Comparison of ENCODE assay signal across 8 mouse cellular contexts in the genomic region with DNA sequence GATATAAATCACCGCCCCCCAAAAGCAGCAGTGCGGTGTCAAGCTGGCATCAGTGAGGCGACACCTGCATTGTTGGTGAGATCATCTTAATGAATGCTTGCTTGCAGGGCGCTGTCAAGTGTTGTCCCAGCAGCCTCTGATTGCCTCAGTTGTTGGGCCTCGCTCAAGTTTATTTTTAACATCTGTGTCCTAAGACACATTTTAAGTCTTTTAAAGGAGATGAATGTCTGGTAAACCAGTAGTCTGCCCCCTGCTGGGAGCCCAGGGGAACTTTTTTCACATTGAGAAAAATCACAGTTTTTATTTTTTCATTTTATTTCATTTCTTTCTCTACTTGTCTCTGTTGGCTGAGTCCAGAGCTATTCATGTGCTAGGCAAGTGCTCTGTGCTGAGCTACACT. TPM values are rescaled to one million over a fixed set of nuclear protein-coding genes. Genes with fewer than 3 reads are reported as not detected.
DNase-seq lines count a peak whose midpoint lies in the region; ATAC-seq and TF ChIP-seq lines count a peak whose summit lies in the region.
"Had no signal": no experiment of that assay in that cellular context is flagged by ENCODE, and none has a peak within 500 bp of the region (broad histone marks: within the 10 kb centered on the region; RNA-seq: fewer than 3 reads in every experiment).

No protein-coding gene starts in this region.

- H3K4me3 ChIP-seq in E14TG2a.4 (replicated peaks; ENCODE audit: low read length) = no peak overlapping the region
- no peak overlapping the region for H3K4me3 ChIP-seq in liver, postnatal 0 days (ENCODE audit: low read depth, low read length)
- H3K4me3 ChIP-seq in midbrain, embryonic 13.5 days (replicated peaks) = no peak overlapping the region
- H3K4me3 ChIP-seq: embryonic facial prominence, embryonic 15.5 days had no signal

- H3K9ac ChIP-seq in liver, postnatal 0 days (replicated peaks) = no peak overlapping the region
- no peak overlapping the region for H3K9ac ChIP-seq in midbrain, embryonic 13.5 days (replicated peaks)
- H3K9ac ChIP-seq: embryonic facial prominence, embryonic 15.5 days had no signal

- H3K9me3 ChIP-seq in E14TG2a.4 (ENCODE audit: low read length) = no peaks in the 10 kb centered on the region
- no peaks in the 10 kb centered on the region for H3K9me3 ChIP-seq in liver, postnatal 0 days (ENCODE audit: low read length)
- H3K9me3 ChIP-seq in midbrain, embryonic 13.5 days = no peaks in the 10 kb centered on the region
- H3K9me3 ChIP-seq: embryonic facial prominence, embryonic 15.5 days had no signal

- no peak overlapping the region for H3K27ac ChIP-seq in liver, postnatal 0 days (ENCODE audit: low read depth)
- H3K27ac ChIP-seq in midbrain, embryonic 13.5 days = no peak overlapping the region
- H3K27ac ChIP-seq: embryonic facial prominence, embryonic 15.5 days had no signal

- H3K27me3 ChIP-seq in E14TG2a.4 (ENCODE audit: insufficient read depth, low read length) = peaks cover 13% of the 10 kb centered on the region; the same call in 1 of the 2 replicates
- no peaks in the 10 kb centered on the region for H3K27me3 ChIP-seq in liver, postnatal 0 days (ENCODE audit: insufficient read depth, low read length)
- no peaks in the 10 kb centered on the region; the same call in 1 of the 2 replicates for H3K27me3 ChIP-seq in midbrain, embryonic 13.5 days
- H3K27me3 ChIP-seq: embryonic facial prominence, embryonic 15.5 days had no signal

- WGBS in liver, postnatal 0 days (ENCODE audit: insufficient replicate concordance) = 71% methylated on average over 5 of the region's 5 CpGs
- 83% methylated on average over 5 of the region's 5 CpGs for WGBS in midbrain, embryonic 13.5 days

- TF ChIP-seq EP300 in liver, postnatal 0 days (IDR thresholded peaks at IDR 0.05; ENCODE audit: low read depth) = no peak

- peak; percentile 95 for TF ChIP-seq CTCF in E14TG2a.4 (conservative IDR thresholded peaks at IDR 0.05; ENCODE audit: low read length)
- TF ChIP-seq CTCF in liver, postnatal 0 days (IDR thresholded peaks at IDR 0.05; ENCODE audit: low read depth) = peak; percentile 69

- H3K4me1 ChIP-seq in E14TG2a.4 (replicated peaks; ENCODE audit: low read depth, low read length) = peaks cover 18% of the 10 kb centered on the region
- H3K4me1 ChIP-seq in liver, postnatal 0 days (ENCODE audit: insufficient read depth) = no peaks in the 10 kb centered on the region
- H3K4me1 ChIP-seq in midbrain, embryonic 13.5 days (replicated peaks) = no peaks in the 10 kb centered on the region; the same call in 1 of the 2 replicates
- H3K4me1 ChIP-seq: embryonic facial prominence, embryonic 15.5 days had no signal

- ATAC-seq in liver, postnatal 0 days = no peak
- ATAC-seq in midbrain, embryonic 13.5 days = no peak

- peak; percentile 15 for DNase-seq in kidney, adult 18-20 months
- DNase-seq in kidney, adult 9 months = no peak
- peak; percentile 50 for DNase-seq in R1 (ENCODE audit: low read depth, low spot score)
- peak; percentile 41 for DNase-seq in liver, postnatal 0 days
- no peak for DNase-seq in ovary, postnatal 36 days (ENCODE audit: low spot score)

- H3K4me2 ChIP-seq in liver, postnatal 0 days (ENCODE audit: low read depth, low read length) = no peak overlapping the region
- no peak overlapping the region for H3K4me2 ChIP-seq in midbrain, embryonic 13.5 days (replicated peaks)
- H3K4me2 ChIP-seq: embryonic facial prominence, embryonic 15.5 days had no signal

- no peaks in the 10 kb centered on the region for H3K36me3 ChIP-seq in E14TG2a.4 (ENCODE audit: insufficient read depth, low read length)
- H3K36me3 ChIP-seq in liver, postnatal 0 days (replicated peaks; ENCODE audit: insufficient read depth, low read length) = no peaks in the 10 kb centered on the region
- no peaks in the 10 kb centered on the region for H3K36me3 ChIP-seq in midbrain, embryonic 13.5 days
- H3K36me3 ChIP-seq: embryonic facial prominence, embryonic 15.5 days had no signal

RNA-seq across cellular contexts. Expression of a gene that starts 34.3 kb away (rescaled TPM):
- 38.2 and 49.3 TPM in 2 replicates for polyA plus RNA-seq in liver, postnatal 0 days (2015; fragmentation: Nextera tagmentation; extraction: Ambion mirVana)
- 16.4 and 16.5 TPM in 2 replicates for polyA plus RNA-seq in midbrain, embryonic 13.5 days (2015; fragmentation: Nextera tagmentation; extraction: Ambion mirVana)

Comparison
In these comparisons a context has a peak if more than half of its experiments do, and no peak if none do; other contexts are left out.
1. DNase-seq: peak in kidney, adult 18-20 months (single experiment), R1 (single experiment) and liver, postnatal 0 days (single experiment); none in kidney, adult 9 months (single experiment) and ovary, postnatal 36 days (single experiment).